Mouse (Mus musculus) liver, adult 2 months (tissue): ENCODE data around the gene Nit2. TPM values are rescaled to one million over a fixed set of nuclear protein-coding genes. Genes with fewer than 3 reads are reported as not detected.

Experiments used
- DNase-seq: peaks from one replicate; pipeline ENCODE4 v3.0.0-alpha.2; 2011; ENCODE audit warnings: low read depth, low spot score; ENCODE audit errors: extremely low read depth
- H3K27ac ChIP-seq: fragments of 200-500 bp; replicated peaks from 2 replicates; pipeline ENCODE4 v1.5.1; 2012; ENCODE audit warnings: low read depth, mild to moderate bottlenecking, control low read depth, inconsistent platforms, low read length; ENCODE audit not compliant: insufficient read depth
- H3K27me3 ChIP-seq: fragments of 200-500 bp; 2 replicates; pipeline ENCODE4 v1.6.1; 2012; ENCODE audit warnings: mild to moderate bottlenecking, moderate library complexity, low read length, inconsistent platforms; ENCODE audit not compliant: control insufficient read depth, insufficient read depth
- H3K36me3 ChIP-seq: fragments of 200-500 bp; 2 replicates; pipeline ENCODE4 v1.6.1; 2012; ENCODE audit warnings: low read length, inconsistent platforms; ENCODE audit not compliant: control insufficient read depth, insufficient read depth
- H3K4me1 ChIP-seq: fragments of 200-500 bp; 2 replicates; pipeline ENCODE4 v1.6.1; 2011; ENCODE audit warnings: low read length; ENCODE audit not compliant: control insufficient read depth, insufficient read depth
- H3K4me3 ChIP-seq: fragments of 200-500 bp; 2 replicates; pipeline ENCODE4 v1.5.1; 2011; ENCODE audit warnings: low read depth, mild to moderate bottlenecking, control low read depth, low read length, moderate library complexity; ENCODE audit not compliant: insufficient read depth
- H3K79me2 ChIP-seq: fragments of 200-500 bp; 2 replicates; pipeline ENCODE4 v1.6.1; 2012; ENCODE audit warnings: inconsistent platforms, mild to moderate bottlenecking, low read length, moderate library complexity; ENCODE audit not compliant: control insufficient read depth, insufficient read depth
- H3K9ac ChIP-seq: fragments of 200-500 bp; 2 replicates; pipeline ENCODE4 v1.6.1; 2012; ENCODE audit warnings: low read depth, mild to moderate bottlenecking, control low read depth, inconsistent platforms, low read length
- CTCF ChIP-seq: fragments of 200-500 bp; IDR thresholded peaks from 2 replicates; pipeline ENCODE4 v1.5.1; 2011; ENCODE audit warnings: low read depth, low read length, control low read depth
- POLR2A ChIP-seq: fragments of 200-500 bp; IDR thresholded peaks from 2 replicates; pipeline ENCODE4 v1.6.1; 2011; ENCODE audit warnings: low read length, control low read depth; ENCODE audit not compliant: insufficient read depth; ENCODE audit errors: extremely low read depth
- WGBS: fragments of 180-500 bp; shearing (Covaris S2); methylation state at CpG from one replicate; pipeline ENCODE4 v1.1.7; 2018; 5-methylcytosine and 5-hydroxymethylcytosine counted together
- polyA plus RNA-seq: library from polyadenylated mRNA; depleted of rRNA; stranded (reverse); fragments of >200 nt; gene quantifications from 2 replicates; pipeline ENCODE4 v1.2.3, GENCODE M21; 2012
- total RNA-seq: library from RNA; depleted of rRNA; stranded (reverse); fragments of >200 nt; gene quantifications from 2 replicates; pipeline ENCODE4 v1.2.3, GENCODE M21; 2014

Nit2 gene
- total and polyA plus RNA-seq, 2 experiments: 172 to 288 TPM

DNA sequence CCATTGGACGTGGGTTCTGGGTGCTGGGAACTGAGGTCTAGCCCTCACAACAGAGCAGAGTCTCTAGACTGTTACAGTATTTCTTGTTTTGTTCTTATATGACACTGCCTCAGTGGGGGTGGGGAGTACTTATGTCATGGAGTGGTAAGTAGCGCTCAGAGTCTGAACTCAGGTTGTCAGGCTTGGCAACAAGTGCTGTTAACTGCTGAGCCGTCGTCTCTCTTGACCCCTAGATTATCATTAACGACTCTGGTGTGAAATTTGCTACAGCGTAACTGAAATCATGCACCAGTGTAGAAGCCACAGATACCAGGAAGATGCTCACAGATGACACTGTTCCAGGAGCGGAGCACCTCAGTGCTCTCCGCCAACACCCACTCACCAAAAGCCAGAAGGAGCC lies 4.0 kb upstream of the Nit2 start:
- peaks cover 15% of the 10 kb centered on the region; the same call in 1 of the 2 replicates for H3K36me3 ChIP-seq
- WGBS: 80% methylated on average over 8 of the region's 8 CpGs
- no peaks in the 10 kb centered on the region for H3K79me2 ChIP-seq
- no peaks in the 10 kb centered on the region for H3K27me3 ChIP-seq
- DNase-seq: no peak
- H3K27ac ChIP-seq: no peak overlapping the region
- peaks cover 4% of the 10 kb centered on the region for H3K4me1 ChIP-seq
- H3K9ac ChIP-seq: no peak overlapping the region
- TF ChIP-seq CTCF (no peak), POLR2A (no peak)
- no peak overlapping the region for H3K4me3 ChIP-seq

DNA sequence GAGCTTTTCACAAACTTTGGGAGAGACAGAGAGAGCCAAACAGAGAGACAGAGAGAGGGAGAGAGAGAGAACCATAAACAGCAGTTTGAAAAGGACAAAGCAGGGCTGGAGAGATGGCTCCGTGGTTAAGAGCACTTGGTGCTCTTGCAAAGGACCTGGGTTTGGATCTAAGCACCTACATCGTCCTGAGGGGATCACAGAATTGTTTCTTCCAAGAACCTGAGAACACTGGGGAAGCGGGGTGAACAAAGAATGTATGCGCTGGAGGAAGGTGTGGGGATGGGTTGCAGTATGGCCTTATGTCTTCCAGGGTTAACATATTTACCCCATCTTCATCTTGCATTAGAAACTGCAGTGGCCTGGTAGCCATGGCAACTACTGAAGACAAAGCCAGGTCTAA lies 1.1 kb upstream of the Nit2 start:
- peaks cover 22% of the 10 kb centered on the region for H3K4me1 ChIP-seq
- 88% methylated on average over 4 of the region's 4 CpGs for WGBS

DNA sequence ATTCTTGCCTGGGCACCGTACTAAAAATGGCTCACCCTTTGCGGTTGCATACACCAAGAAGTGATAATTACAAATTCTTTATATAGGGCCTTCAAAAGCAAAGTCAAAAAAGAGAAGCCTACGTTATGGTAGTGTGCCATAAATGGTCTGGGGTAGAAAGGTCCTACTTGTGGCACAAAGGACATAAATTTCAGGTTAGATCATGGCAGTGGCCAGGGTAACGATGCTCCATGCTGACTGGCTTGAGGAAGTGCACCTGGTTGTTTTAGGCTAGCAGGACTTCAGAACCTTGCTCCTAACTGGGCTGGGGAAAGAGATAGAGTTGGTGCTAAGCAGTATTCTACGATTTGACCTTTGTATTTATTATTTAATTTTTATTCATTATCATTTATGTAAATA lies 372 bp upstream of the Nit2 start:
- Histone ChIP-seq H3K79me2 (peaks cover 13% of the 10 kb centered on the region), H3K9ac (peak overlapping the region; percentile 40; the same call in 1 of the 2 replicates), H3K36me3 (peaks cover 16% of the 10 kb centered on the region), H3K27me3 (no peaks in the 10 kb centered on the region), H3K27ac (peak overlapping the region; percentile 52), H3K4me1 (peaks cover 22% of the 10 kb centered on the region), H3K4me3 (peak overlapping the region; percentile 87)
- DNase-seq: no peak
- WGBS: 12% methylated on average over 5 of the region's 5 CpGs
- TF ChIP-seq POLR2A (no peak), CTCF (no peak)

More for the DNA sequence above, 1.1 kb upstream of the Nit2 start:
- Histone ChIP-seq H3K27me3 (no peaks in the 10 kb centered on the region), H3K79me2 (peaks cover 8% of the 10 kb centered on the region), H3K4me3 (no peak overlapping the region), H3K9ac (no peak overlapping the region), H3K36me3 (peaks cover 21% of the 10 kb centered on the region), H3K27ac (no peak overlapping the region)
- DNase-seq: no peak
- TF ChIP-seq POLR2A (no peak), CTCF (no peak)

DNA sequence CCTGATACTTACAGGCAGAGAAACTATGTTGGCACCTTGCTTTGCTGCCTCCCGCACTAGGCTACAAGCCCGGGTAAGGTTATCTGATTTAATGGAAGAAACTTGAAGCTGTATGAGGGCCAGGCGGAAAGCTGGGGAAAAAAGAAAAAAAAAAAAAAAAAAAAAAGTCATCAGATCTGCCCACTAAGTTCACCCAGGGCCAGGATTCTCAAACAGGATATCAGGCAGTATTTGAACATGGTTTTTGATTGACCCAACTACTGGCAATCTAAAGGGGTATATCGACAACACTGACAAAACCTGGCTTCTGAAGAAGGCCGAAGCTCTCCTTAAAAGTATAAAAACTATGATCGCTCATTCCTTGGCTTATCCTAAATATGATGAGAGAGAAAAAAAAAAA lies 1.1 kb downstream of the Nit2 start:
- Histone ChIP-seq H3K4me1 (peaks cover 31% of the 10 kb centered on the region), H3K79me2 (peaks cover 21% of the 10 kb centered on the region), H3K9ac (peak overlapping the region; percentile 87), H3K36me3 (peaks cover 22% of the 10 kb centered on the region), H3K4me3 (peak overlapping the region; percentile 16), H3K27me3 (no peaks in the 10 kb centered on the region), H3K27ac (peak overlapping the region; percentile 97)
- DNase-seq: peak; percentile 95
- TF ChIP-seq POLR2A (no peak), CTCF (no peak)
- 18% methylated on average over 6 of the region's 6 CpGs for WGBS

DNA sequence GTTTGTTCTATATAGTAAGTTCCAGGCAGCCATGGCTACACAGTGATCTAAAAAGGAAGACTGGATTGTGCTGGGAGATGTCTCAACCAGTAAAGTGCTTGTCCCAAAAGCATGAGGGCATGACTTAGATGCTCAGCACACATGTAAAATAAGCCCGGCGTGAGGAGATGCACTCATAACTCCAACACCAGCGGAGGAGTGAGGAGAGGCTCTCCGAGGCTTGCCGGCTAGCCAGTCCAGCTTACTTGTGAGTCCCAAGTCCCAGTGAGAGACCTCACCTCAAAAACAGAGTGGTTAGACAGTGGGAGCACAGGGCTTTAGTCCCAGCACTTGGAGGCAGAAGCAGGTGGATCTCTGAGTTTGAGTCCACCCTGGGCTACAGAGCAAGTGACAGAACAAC lies 2.0 kb downstream of the Nit2 start:
- no peak overlapping the region for H3K4me3 ChIP-seq
- H3K9ac ChIP-seq: peak overlapping the region; percentile 87
- WGBS: 79% methylated on average over 5 of the region's 5 CpGs
- H3K27me3 ChIP-seq: no peaks in the 10 kb centered on the region
- peak overlapping the region; percentile 97 for H3K27ac ChIP-seq
- H3K79me2 ChIP-seq: peaks cover 25% of the 10 kb centered on the region
- TF ChIP-seq POLR2A (no peak), CTCF (no peak)
- peaks cover 27% of the 10 kb centered on the region for H3K36me3 ChIP-seq
- peaks cover 38% of the 10 kb centered on the region for H3K4me1 ChIP-seq
- no peak for DNase-seq

DNA sequence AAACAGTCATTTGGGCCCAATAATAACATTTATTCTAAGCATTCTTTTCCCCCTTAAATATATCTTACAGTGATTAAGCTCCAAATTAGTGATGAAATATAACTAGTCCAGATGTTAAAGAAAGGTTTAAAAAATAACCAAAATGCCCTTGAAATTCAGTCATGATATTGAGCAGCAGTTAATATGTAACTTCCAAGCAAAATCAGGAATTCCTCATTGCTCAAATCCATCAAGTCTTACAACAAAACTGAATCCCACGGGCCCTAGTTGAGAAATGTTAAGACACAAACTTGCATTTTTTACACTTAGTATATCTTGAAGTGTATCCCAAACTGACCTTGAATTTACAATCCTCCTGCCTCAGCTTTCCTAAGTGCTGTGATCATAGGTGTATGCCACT lies 3.4 kb downstream of the Nit2 start:
- WGBS: 21% methylated on average over 1 of the region's 1 CpGs
- peak; percentile 92 for DNase-seq
- no peaks in the 10 kb centered on the region for H3K27me3 ChIP-seq
- H3K27ac ChIP-seq: peak overlapping the region; percentile 94
- no peak for TF ChIP-seq POLR2A
- no peak for TF ChIP-seq CTCF
- peaks cover 37% of the 10 kb centered on the region for H3K36me3 ChIP-seq
- no peak overlapping the region; the same call in 1 of the 2 replicates for H3K9ac ChIP-seq
- peak overlapping the region; percentile 44 for H3K4me3 ChIP-seq
- peaks cover 25% of the 10 kb centered on the region for H3K79me2 ChIP-seq
- H3K4me1 ChIP-seq: peaks cover 50% of the 10 kb centered on the region
